Mouse (Mus musculus): Measurements from ENCODE around the gene Cfap46. TPM values are rescaled to one million over a fixed set of nuclear protein-coding genes. Genes with fewer than 3 reads are reported as not detected.
"Not testable (repeated sequence)": the region's sequence is repeated elsewhere in the genome, so short reads cannot be mapped to it uniquely, and the experiment has no call there.

Cfap46 gene
- polyA plus RNA-seq, 1 experiment from 2014 or later = 0.05 TPM

- no peaks in the 10 kb centered on the region for H3K9me3 ChIP-seq (ENCODE audit: low read length)
- H3K27ac ChIP-seq (ENCODE audit: low read length) = no peak overlapping the region
- ATAC-seq (ENCODE audit: low FRiP score, low TSS enrichment) = no peak
- no peaks in the 10 kb centered on the region for H3K4me1 ChIP-seq (ENCODE audit: insufficient read depth, low read length)
- 66% methylated on average over 3 of the region's 3 CpGs for WGBS
- H3K4me2 ChIP-seq (replicated peaks; ENCODE audit: low read depth, low read length) = no peak overlapping the region
- H3K36me3 ChIP-seq (ENCODE audit: insufficient read depth, low read length) = no peaks in the 10 kb centered on the region
- 0 out of 2 replicates have a peak, but pooled peaks cover 3% of the 10 kb centered on the region for H3K27me3 ChIP-seq (ENCODE audit: insufficient read depth, low read length)
- H3K4me3 ChIP-seq (ENCODE audit: low read length) = no peak overlapping the region
- no peak overlapping the region for H3K9ac ChIP-seq (replicated peaks; ENCODE audit: low read length)
These were observed 7.2 kb downstream of the Cfap46 start for GRCm38 (mm10) chr7:139676433-139676832.

GRCm38 (mm10) chr7:139666871-139667270 lies 16.7 kb downstream of the Cfap46 start:
- H3K4me1 ChIP-seq (ENCODE audit: insufficient read depth, low read length) = no peaks in the 10 kb centered on the region
- H3K9ac ChIP-seq (replicated peaks; ENCODE audit: low read length) = no peak overlapping the region
- no peaks in the 10 kb centered on the region for H3K27me3 ChIP-seq (ENCODE audit: insufficient read depth, low read length)
- H3K36me3 ChIP-seq (ENCODE audit: insufficient read depth, low read length) = no peaks in the 10 kb centered on the region
- no peak for ATAC-seq (ENCODE audit: low FRiP score, low TSS enrichment)
- 83% methylated on average over 8 of the region's 8 CpGs for WGBS
- H3K27ac ChIP-seq (ENCODE audit: low read length) = no peak overlapping the region
- no peaks in the 10 kb centered on the region for H3K9me3 ChIP-seq (ENCODE audit: low read length)
- H3K4me2 ChIP-seq (replicated peaks; ENCODE audit: low read depth, low read length) = no peak overlapping the region
- no peak overlapping the region for H3K4me3 ChIP-seq (ENCODE audit: low read length)

GRCm38 (mm10) chr7:139663318-139663717 lies 20.3 kb downstream of the Cfap46 start:
- no peak overlapping the region for H3K4me2 ChIP-seq (replicated peaks; ENCODE audit: low read depth, low read length)
- no peaks in the 10 kb centered on the region for H3K4me1 ChIP-seq (ENCODE audit: insufficient read depth, low read length)
- H3K4me3 ChIP-seq (ENCODE audit: low read length) = no peak overlapping the region
- no peak overlapping the region for H3K9ac ChIP-seq (replicated peaks; ENCODE audit: low read length)
- no peaks in the 10 kb centered on the region for H3K27me3 ChIP-seq (ENCODE audit: insufficient read depth, low read length)
- ATAC-seq (ENCODE audit: low FRiP score, low TSS enrichment) = no peak
- H3K36me3 ChIP-seq (ENCODE audit: insufficient read depth, low read length) = no peaks in the 10 kb centered on the region
- H3K9me3 ChIP-seq (ENCODE audit: low read length) = no peaks in the 10 kb centered on the region
- H3K27ac ChIP-seq (ENCODE audit: low read length) = no peak overlapping the region
- WGBS = 51% methylated on average over 3 of the region's 3 CpGs

DNA sequence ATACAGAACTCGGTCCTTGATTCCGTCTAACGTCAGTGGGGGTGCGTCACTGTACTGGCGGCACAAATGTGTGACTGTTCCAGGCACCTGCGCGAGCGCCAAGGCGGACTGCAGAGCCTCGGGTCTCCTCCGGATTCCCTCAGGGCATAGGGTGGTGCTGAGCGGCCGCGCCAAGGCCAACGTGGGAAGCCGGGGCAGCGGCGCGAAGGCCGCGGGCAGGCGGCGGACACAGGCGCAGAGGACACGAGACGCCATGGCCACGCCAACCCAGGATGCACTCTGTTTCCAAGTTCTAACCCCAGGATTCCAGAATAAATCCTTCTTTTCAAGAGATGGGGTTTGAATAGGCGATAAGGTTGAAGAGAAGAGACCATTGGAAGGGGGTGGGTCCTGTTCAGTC lies 23.7 kb downstream of the Cfap46 start:
- not testable (repeated sequence) for H3K9me3 ChIP-seq (ENCODE audit: low read length); H3K36me3 ChIP-seq (ENCODE audit: insufficient read depth, low read length); H3K27ac ChIP-seq (ENCODE audit: low read length); H3K27me3 ChIP-seq (ENCODE audit: insufficient read depth, low read length); H3K4me1 ChIP-seq (ENCODE audit: insufficient read depth, low read length); H3K9ac ChIP-seq (replicated peaks; ENCODE audit: low read length); H3K4me3 ChIP-seq (ENCODE audit: low read length); H3K4me2 ChIP-seq (replicated peaks; ENCODE audit: low read depth, low read length); ATAC-seq (ENCODE audit: low FRiP score, low TSS enrichment)
- 93% methylated on average over 19 of the region's 28 CpGs for whole genome bisulfite sequencing

GRCm38 (mm10) chr7:139649698-139650097 lies 33.9 kb downstream of the Cfap46 start:
- no peaks in the 10 kb centered on the region for H3K9me3 ChIP-seq (ENCODE audit: low read length)
- no peak overlapping the region for H3K27ac ChIP-seq (ENCODE audit: low read length)
- H3K4me1 ChIP-seq (ENCODE audit: insufficient read depth, low read length) = no peaks in the 10 kb centered on the region
- no peak overlapping the region for H3K9ac ChIP-seq (replicated peaks; ENCODE audit: low read length)
- no peaks in the 10 kb centered on the region for H3K36me3 ChIP-seq (ENCODE audit: insufficient read depth, low read length)
- no peak for ATAC-seq (ENCODE audit: low FRiP score, low TSS enrichment)
- 78% methylated on average over 7 of the region's 7 CpGs for WGBS
- H3K4me2 ChIP-seq (replicated peaks; ENCODE audit: low read depth, low read length) = no peak overlapping the region
- H3K4me3 ChIP-seq (ENCODE audit: low read length) = no peak overlapping the region
- no peaks in the 10 kb centered on the region; the same call in 1 of the 2 replicates for H3K27me3 ChIP-seq (ENCODE audit: insufficient read depth, low read length)

DNA sequence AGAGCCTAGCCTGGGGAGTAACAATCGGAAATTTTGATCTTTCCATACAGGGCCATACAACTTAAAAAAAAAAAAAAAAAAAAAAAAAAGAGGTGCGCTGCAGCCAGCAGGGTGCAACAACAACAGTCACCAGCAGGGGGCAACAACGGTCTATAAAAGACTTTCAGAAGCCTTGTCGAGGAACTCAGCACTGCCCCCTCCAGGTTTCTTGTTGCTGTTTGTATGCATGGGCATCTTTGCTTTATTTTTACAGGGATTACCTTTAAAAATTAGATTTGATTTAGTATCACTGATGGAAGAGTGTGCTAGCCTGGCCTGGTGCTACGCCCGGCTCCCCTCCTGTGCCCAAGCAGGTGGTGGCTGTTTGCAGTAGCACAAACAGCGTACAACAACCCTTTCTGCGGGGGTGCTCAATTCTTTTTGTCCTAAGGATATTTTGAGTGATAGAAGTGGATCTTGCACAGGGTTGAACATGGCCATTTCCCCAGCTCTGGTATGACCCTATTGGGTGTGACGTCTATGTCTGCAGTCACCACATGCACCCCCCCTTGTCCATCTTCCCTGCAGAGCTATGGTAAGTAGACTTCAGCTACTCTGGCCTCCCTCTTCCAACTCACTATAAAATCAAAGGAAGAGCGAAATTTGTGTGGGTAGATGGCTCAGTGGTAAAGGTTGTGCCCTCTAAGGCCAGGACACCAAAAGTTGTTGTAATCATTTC lies 35.4 kb downstream of the Cfap46 start:
- H3K4me3 ChIP-seq (ENCODE audit: low read length) = no peak overlapping the region
- H3K9ac ChIP-seq (replicated peaks; ENCODE audit: low read length) = no peak overlapping the region
- no peaks in the 10 kb centered on the region for H3K4me1 ChIP-seq (ENCODE audit: insufficient read depth, low read length)
- ATAC-seq (ENCODE audit: low FRiP score, low TSS enrichment) = 0 out of 2 replicates have a peak, but pooled peaks have one; percentile 21
- no peaks in the 10 kb centered on the region; the same call in 1 of the 2 replicates for H3K27me3 ChIP-seq (ENCODE audit: insufficient read depth, low read length)
- no peak overlapping the region for H3K27ac ChIP-seq (ENCODE audit: low read length)
- WGBS = 43% methylated on average over 10 of the region's 10 CpGs
- H3K9me3 ChIP-seq (ENCODE audit: low read length) = no peaks in the 10 kb centered on the region
- no peaks in the 10 kb centered on the region for H3K36me3 ChIP-seq (ENCODE audit: insufficient read depth, low read length)
- no peak overlapping the region for H3K4me2 ChIP-seq (replicated peaks; ENCODE audit: low read depth, low read length)

DNA sequence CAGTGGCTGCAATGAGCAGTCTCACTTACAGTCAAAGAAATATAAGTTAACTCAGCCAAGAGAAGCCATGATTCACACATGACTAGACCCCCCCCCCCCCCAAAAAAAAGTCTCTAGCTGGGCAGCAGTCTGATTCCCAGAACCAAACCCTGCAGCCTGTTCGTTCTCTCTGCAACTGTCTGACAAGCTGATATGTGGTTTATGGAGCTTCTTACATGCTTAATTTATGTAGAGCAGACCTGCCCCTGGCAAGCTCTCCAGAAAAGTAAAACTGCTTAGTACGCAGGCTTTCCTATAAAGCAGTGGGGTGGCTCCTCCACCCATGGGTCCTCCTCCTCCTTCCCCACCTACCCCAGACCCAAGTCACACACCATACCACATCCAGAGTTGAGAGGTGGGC lies 50.2 kb downstream of the Cfap46 start:
- Histone ChIP-seq H3K9ac (replicated peaks; ENCODE audit: low read length) (no peak overlapping the region), H3K27me3 (ENCODE audit: insufficient read depth, low read length) (no peaks in the 10 kb centered on the region), H3K4me3 (ENCODE audit: low read length) (no peak overlapping the region), H3K4me1 (ENCODE audit: insufficient read depth, low read length) (no peaks in the 10 kb centered on the region), H3K36me3 (ENCODE audit: insufficient read depth, low read length) (no peaks in the 10 kb centered on the region), H3K27ac (ENCODE audit: low read length) (no peak overlapping the region), H3K4me2 (replicated peaks; ENCODE audit: low read depth, low read length) (no peak overlapping the region), H3K9me3 (ENCODE audit: low read length) (no peaks in the 10 kb centered on the region)
- WGBS = 31% methylated on average over 2 of the region's 2 CpGs
- ATAC-seq (ENCODE audit: low FRiP score, low TSS enrichment) = no peak

DNA sequence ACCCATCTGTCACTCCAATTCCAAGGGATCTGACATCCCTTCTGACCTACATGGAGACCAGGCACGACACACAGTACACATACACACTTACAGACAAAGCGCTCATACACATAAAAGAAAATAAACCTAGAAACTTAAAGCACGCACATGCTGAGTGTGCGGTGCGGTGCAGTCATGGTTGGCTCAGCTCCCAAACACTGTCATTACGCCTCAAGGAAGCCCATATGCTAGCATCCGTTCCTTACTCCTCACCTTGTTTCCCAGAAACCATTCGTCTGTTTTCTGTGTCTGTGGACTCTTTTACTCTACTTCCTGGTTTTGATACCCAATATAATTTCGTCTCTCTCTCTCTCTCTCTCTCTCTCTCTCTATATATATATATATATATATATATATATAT lies 58.5 kb downstream of the Cfap46 start:
- ATAC-seq (ENCODE audit: low FRiP score, low TSS enrichment) = no peak
- H3K9me3 ChIP-seq (ENCODE audit: low read length) = no peaks in the 10 kb centered on the region
- no peaks in the 10 kb centered on the region for H3K36me3 ChIP-seq (ENCODE audit: insufficient read depth, low read length)
- WGBS = 76% methylated on average over 9 of the region's 9 CpGs
- no peaks in the 10 kb centered on the region for H3K4me1 ChIP-seq (ENCODE audit: insufficient read depth, low read length)
- no peak overlapping the region for H3K27ac ChIP-seq (ENCODE audit: low read length)
- H3K9ac ChIP-seq (replicated peaks; ENCODE audit: low read length) = no peak overlapping the region
- H3K4me2 ChIP-seq (replicated peaks; ENCODE audit: low read depth, low read length) = no peak overlapping the region
- no peaks in the 10 kb centered on the region for H3K27me3 ChIP-seq (ENCODE audit: insufficient read depth, low read length)
- H3K4me3 ChIP-seq (ENCODE audit: low read length) = no peak overlapping the region

DNA sequence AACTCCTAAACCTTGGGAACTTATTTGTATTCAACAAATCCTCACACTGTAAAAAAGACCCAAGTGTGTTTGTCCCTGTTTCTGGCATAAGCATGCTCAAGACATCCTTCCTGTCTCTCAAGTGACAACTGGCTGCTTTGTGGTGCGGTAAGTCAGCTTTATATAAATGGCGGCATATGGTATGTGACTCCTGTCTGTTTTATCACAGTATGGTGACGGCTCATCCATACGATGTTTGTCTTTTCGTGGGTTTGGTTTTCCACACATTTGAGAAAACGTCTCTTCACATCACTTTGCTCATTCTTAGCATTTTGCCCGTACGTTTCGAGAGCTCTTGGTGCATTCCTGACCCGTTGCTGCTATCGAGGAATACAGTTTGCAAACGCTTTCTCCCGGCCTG lies 61.0 kb downstream of the Cfap46 start:
- H3K9me3 ChIP-seq (ENCODE audit: low read length) = no peaks in the 10 kb centered on the region
- no peak overlapping the region for H3K4me3 ChIP-seq (ENCODE audit: low read length)
- H3K27me3 ChIP-seq (ENCODE audit: insufficient read depth, low read length) = no peaks in the 10 kb centered on the region
- no peaks in the 10 kb centered on the region for H3K4me1 ChIP-seq (ENCODE audit: insufficient read depth, low read length)
- 87% methylated on average over 13 of the region's 13 CpGs for WGBS
- H3K9ac ChIP-seq (replicated peaks; ENCODE audit: low read length) = no peak overlapping the region
- no peaks in the 10 kb centered on the region for H3K36me3 ChIP-seq (ENCODE audit: insufficient read depth, low read length)
- H3K27ac ChIP-seq (ENCODE audit: low read length) = no peak overlapping the region
- no peak for ATAC-seq (ENCODE audit: low FRiP score, low TSS enrichment)
- H3K4me2 ChIP-seq (replicated peaks; ENCODE audit: low read depth, low read length) = no peak overlapping the region

All from kidney, embryonic 16.5 days (tissue).